Mouse (Mus musculus) embryonic fibroblast, embryonic 13.5 days (primary cell): ENCODE data around the gene Zfp775. TPM values are rescaled to one million over a fixed set of nuclear protein-coding genes. Genes with fewer than 3 reads are reported as not detected.

Source experiments
- H3K27ac ChIP-seq: 2 replicates; pipeline ENCODE4 v1.5.1; 2012; ENCODE audit warnings: low read length, control low read depth, inconsistent platforms; ENCODE audit not compliant: insufficient read depth
- H3K4me1 ChIP-seq: 2 replicates; pipeline ENCODE4 v1.6.1; 2011; ENCODE audit warnings: low read length; ENCODE audit not compliant: control insufficient read depth, insufficient read depth
- H3K4me3 ChIP-seq: 2 replicates; pipeline ENCODE4 v1.5.1; 2011; ENCODE audit warnings: mild to moderate bottlenecking, control low read depth, low read length; ENCODE audit not compliant: insufficient read depth
- CTCF ChIP-seq: IDR thresholded peaks from 2 replicates; pipeline ENCODE4 v1.5.1; 2011; ENCODE audit warnings: mild to moderate bottlenecking, control low read depth, low read length, moderate library complexity, borderline replicate concordance; ENCODE audit not compliant: insufficient read depth
- POLR2A ChIP-seq: IDR thresholded peaks from 2 replicates; pipeline ENCODE4 v1.6.1; 2011; ENCODE audit warnings: low read depth, mild to moderate bottlenecking, control low read depth, low read length, moderate library complexity
- polyA plus RNA-seq: library from polyadenylated mRNA; stranded (reverse); fragments of >200 nt; gene quantifications from 2 replicates; pipeline ENCODE4 v1.2.4, GENCODE M21; 2011; ENCODE audit warnings: low read depth; ENCODE audit not compliant: missing spikeins, insufficient read length

The Zfp775 gene
- polyA plus RNA-seq, 1 experiment: 2.7 TPM

DNA sequence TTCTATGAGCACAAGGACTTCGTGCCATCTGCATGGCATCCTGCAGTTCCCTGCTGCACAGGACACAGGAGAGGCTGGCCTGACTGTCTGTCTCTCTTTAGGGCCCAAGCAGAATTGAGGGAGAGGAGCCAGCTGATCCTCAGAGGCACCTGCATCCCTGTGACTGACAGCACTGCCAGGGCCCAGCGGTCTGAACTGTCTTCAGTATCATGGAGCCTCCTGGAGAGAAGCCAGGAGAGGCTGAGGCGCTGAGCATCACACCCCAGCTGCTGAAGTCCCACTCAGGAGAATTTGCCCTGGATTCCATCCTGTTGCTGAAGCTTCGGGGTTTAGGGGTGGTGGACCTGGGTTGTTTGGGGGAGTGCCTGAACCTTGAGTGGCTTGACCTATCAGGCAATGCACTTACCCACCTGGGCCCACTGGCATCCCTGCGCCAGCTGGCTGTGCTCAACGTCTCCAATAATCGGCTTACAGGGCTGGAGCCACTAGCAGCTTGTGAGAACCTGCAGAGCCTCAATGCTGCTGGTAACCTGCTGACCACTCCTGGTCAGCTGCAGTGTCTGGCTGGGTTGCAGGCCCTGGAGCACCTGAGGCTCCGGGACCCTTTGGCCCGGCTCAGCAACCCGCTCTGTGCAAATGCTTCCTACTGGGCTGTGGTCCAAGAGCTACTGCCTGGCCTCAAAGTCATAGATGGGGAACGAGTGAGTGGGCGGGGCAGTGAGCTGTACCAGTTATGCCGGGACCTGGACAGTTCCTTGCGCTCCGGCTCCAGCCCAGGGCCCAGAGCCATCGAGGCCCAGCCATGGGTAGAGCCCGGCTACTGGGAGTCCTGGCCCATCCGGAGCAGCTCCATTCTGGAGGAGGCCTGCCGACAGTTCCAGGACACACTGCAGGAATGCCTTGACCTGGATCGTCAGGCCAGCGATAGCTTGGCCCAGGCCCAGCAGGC lies 33.6 kb upstream of the Zfp775 start:
- TF ChIP-seq CTCF: no peak
- TF ChIP-seq POLR2A: no peak
- H3K4me1 ChIP-seq: peaks cover 6% of the 10 kb centered on the region
- no peak overlapping the region for H3K4me3 ChIP-seq
- no peak overlapping the region for H3K27ac ChIP-seq

GRCm38 (mm10) chr6:48569065-48569807 lies 32.6 kb upstream of the Zfp775 start:
- no peak overlapping the region for H3K27ac ChIP-seq
- H3K4me1 ChIP-seq: peaks cover 6% of the 10 kb centered on the region
- TF ChIP-seq POLR2A: no peak
- H3K4me3 ChIP-seq: no peak overlapping the region

DNA sequence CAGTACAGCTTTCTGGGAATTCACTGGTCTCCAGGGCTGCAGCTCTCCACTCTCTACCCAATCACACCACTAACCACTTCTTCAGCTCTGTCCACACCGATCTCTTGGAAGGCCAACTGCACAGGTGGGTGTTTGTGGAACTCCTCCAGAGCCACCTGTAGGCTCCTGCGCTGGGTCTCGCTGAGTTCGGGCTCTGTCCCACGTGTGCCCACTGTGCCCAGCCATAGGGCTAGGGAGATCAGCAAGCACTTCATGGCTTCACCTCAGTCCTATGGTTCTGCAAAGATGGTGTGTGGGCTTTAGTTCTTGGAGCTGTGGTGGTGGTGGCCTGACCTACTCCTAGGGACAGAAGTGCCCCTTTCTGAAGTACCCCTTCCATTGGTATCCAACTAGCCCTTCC lies 29.8 kb upstream of the Zfp775 start:
- Histone ChIP-seq H3K4me1 (no peaks in the 10 kb centered on the region), H3K4me3 (no peak overlapping the region), H3K27ac (no peak overlapping the region)
- TF ChIP-seq POLR2A (no peak), CTCF (no peak)

GRCm38 (mm10) chr6:48572572-48573061 lies 29.2 kb upstream of the Zfp775 start, which contains the start of gene Rarres2:
Gene Rarres2 (minus strand): TSS chr6:48572789.
- Histone ChIP-seq H3K27ac (no peak within 1 kb of the TSS), H3K4me3 (no peak within 1 kb of the TSS), H3K4me1 (no peaks in the 10 kb centered on the region)
- TF ChIP-seq POLR2A: no peak
- no peak for TF ChIP-seq CTCF

GRCm38 (mm10) chr6:48573280-48573679 lies 28.6 kb upstream of the Zfp775 start:
- H3K27ac ChIP-seq: no peak overlapping the region
- TF ChIP-seq POLR2A (no peak), CTCF (no peak)
- no peaks in the 10 kb centered on the region; the same call in 1 of the 2 replicates for H3K4me1 ChIP-seq
- H3K4me3 ChIP-seq: no peak overlapping the region

DNA sequence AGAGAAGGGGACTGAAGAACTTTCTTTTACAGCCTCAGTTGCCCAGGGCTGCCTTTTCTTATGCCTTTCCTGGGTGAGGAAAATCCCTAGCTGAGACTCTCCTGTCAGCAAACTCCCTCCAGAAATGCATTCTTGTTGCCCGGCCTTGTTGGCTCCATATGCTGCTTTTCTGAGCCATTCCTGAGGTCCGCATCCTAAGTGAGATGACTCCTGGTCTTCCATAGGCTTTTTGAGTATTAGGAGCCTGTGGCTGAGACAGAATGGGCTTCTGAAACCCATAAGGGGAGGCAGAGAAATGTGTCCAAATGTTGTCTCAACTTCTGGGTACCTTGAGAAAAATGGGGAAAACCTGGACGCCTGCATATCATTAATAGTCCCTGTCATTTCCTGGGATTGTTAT lies 27.9 kb upstream of the Zfp775 start:
- TF ChIP-seq CTCF (no peak), POLR2A (no peak)
- no peak overlapping the region for H3K27ac ChIP-seq
- H3K4me1 ChIP-seq: no peaks in the 10 kb centered on the region; the same call in 1 of the 2 replicates
- no peak overlapping the region for H3K4me3 ChIP-seq

DNA sequence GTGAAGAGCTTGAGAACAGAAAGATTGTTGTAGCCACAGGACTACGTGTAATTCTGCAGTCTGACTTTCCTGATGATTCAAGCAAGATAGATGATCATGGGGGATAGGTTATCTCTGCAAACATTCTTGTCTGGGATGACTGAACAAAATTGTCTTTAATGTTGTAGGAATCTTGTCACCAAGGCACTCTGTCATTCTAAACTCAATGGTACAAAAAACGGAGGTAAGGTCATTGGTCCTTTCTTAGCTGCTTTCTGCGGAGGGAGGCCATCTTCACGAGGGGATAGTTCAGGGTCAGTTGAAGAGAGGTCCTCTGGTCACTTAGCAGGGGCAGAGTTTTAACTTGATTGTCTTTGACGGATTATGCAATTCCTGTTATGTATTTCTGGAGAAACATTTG lies 23.1 kb upstream of the Zfp775 start:
- Histone ChIP-seq H3K4me1 (peaks cover 3% of the 10 kb centered on the region; the same call in 1 of the 2 replicates), H3K4me3 (no peak overlapping the region), H3K27ac (peak overlapping the region; percentile 73)
- no peak for TF ChIP-seq POLR2A
- TF ChIP-seq CTCF: no peak

GRCm38 (mm10) chr6:48579215-48579648 lies 22.6 kb upstream of the Zfp775 start:
- no peak overlapping the region for H3K4me3 ChIP-seq
- peaks cover 3% of the 10 kb centered on the region; the same call in 1 of the 2 replicates for H3K4me1 ChIP-seq
- TF ChIP-seq POLR2A (peak; percentile 14; the same call in 1 of the 2 replicates), CTCF (no peak)
- H3K27ac ChIP-seq: peak overlapping the region; percentile 73

DNA sequence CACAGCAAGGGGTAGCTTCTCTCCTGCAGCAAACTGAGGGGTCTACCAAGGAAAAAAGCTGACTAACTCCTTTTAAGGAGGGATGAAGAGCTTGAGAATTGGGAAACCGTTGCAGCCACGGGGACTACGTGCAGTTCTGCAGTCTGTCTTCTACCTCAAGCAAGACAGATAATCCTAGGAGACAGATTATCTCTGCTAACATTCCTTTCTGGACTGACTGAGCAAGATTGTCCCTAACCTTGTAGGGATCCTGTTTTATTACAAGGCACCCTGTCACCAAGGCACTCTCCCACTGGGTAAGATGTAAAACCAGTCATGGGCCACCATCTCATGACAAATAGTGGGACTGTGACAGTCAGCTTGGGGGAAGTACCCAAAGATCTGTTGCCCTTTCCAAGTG lies 20.6 kb upstream of the Zfp775 start:
- Histone ChIP-seq H3K27ac (no peak overlapping the region), H3K4me3 (no peak overlapping the region), H3K4me1 (peaks cover 3% of the 10 kb centered on the region; the same call in 1 of the 2 replicates)
- TF ChIP-seq CTCF (no peak), POLR2A (no peak)
